Mouse (Mus musculus) thymus, adult 2 months (tissue): Measurements from ENCODE around the gene Vinac1.

Experiments used
- CTCF ChIP-seq: fragments of 200-500 bp; IDR thresholded peaks from 2 replicates; pipeline ENCODE4 v1.5.1; 2012; ENCODE audit warnings: mild to moderate bottlenecking, control low read depth, low read length, moderate library complexity, borderline replicate concordance; ENCODE audit not compliant: control insufficient read depth, poor library complexity, insufficient read depth; ENCODE audit errors: extremely low read depth
- POLR2A ChIP-seq: fragments of 200-500 bp; IDR thresholded peaks from 2 replicates; pipeline ENCODE4 v1.6.1; 2012; ENCODE audit warnings: mild to moderate bottlenecking, low read length, control low read depth, moderate library complexity; ENCODE audit not compliant: control insufficient read depth, poor library complexity, insufficient read depth; ENCODE audit errors: extremely low read depth

GRCm38 (mm10) chr2:129083514-129083913, 35.5 kb upstream of the Vinac1 start:
- no peak for TF ChIP-seq CTCF
- TF ChIP-seq POLR2A, result no peak
